Mouse (Mus musculus) liver, embryonic 14.5 days (tissue): ENCODE data around the gene 4930595D18Rik.

Source experiments
- CTCF ChIP-seq: IDR thresholded peaks from 2 replicates; pipeline ENCODE4 v1.5.1; 2016; ENCODE audit warnings: antibody characterized with exemption, low read depth, control low read depth
- EP300 ChIP-seq: IDR thresholded peaks from 2 replicates; pipeline ENCODE4 v1.6.1; 2016; ENCODE audit warnings: antibody characterized with exemption, low read depth

DNA sequence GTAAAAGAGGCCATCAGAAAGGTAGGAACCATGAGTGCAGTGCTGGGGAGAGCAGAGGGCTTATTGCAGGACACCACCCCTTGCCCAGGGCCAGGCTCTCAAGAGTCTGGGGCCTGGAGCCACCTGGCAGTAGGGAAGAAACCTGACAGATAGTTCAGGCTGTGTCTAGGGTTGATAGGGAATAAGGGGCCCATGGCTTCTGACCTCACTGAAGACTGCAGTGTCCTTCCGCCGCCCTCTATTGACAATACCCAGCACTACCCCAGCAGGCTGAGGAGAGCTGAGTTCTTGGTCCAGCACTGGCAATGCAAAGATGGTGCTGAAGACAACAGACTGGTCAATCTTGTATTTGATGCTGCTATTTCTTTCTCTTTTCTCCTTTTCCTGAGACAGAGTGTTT is 47.2 kb downstream of the 4930595D18Rik start:
- TF ChIP-seq EP300 (no peak), CTCF (peak; percentile 64)
